27 mouse cellular contexts compared by ENCODE assay signal in the genomic region with DNA sequence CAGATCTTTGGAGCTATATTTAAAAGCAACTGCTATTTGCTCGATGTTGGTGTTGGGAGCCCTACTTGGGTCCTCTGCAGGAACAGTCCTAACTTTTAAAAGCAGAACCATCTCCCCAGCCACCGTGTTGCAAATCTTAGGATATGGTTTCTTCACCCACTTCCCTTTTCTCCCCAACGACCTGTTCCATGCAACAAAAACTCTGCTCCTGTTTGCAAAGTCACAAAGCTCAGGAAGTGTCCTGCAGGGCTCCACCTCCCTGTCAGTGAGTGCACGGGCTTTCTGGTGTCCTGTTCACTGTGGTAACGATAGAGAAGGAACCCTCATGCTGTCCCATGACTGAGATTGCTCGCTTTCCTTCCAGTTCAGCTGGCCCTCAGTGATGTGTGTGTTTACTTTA. TPM values are rescaled to one million over a fixed set of nuclear protein-coding genes. Genes with fewer than 3 reads are reported as not detected.
DNase-seq lines count a peak whose midpoint lies in the region; ATAC-seq and TF ChIP-seq lines count a peak whose summit lies in the region.
"Had no signal": no experiment of that assay in that cellular context is flagged by ENCODE, and none has a peak within 500 bp of the region (broad histone marks: within the 10 kb centered on the region; RNA-seq: fewer than 3 reads in every experiment).

No protein-coding gene starts in this region.

- H3K4me3 ChIP-seq in gastrocnemius, adult 2 months = no peak overlapping the region
- H3K4me3 ChIP-seq: embryonic facial prominence, embryonic 10.5 days; forebrain, embryonic 15.5 days; heart, embryonic 12.5 days; liver, embryonic 13.5 days had no signal

- intact Hi-C loops in gastrocnemius, adult 2 months (cut with DNase I) = no loop called here

- no peak for TF ChIP-seq CTCF in gastrocnemius, adult 2 months (IDR thresholded peaks at IDR 0.05)

- peak; percentile 5 for DNase-seq in lung, postnatal 25 days (ENCODE audit: low spot score)
- DNase-seq in lung, postnatal 10 days = no peak
- peak; percentile 81 for DNase-seq in MEL-GATA-1-ER (ENCODE audit: extremely low read depth, low read depth)
- DNase-seq in yolk sac, embryonic 10.5 days (ENCODE audit: low spot score) = no peak
- DNase-seq in gastrocnemius, adult 2 months = no peak
- DNase-seq in left cerebral cortex, adult 9 months (ENCODE audit: low spot score in 2 of 2) = no peak
- DNase-seq: adrenal gland, postnatal 14 days; cerebellum, adult 9-11 months; gastrocnemius, postnatal 10 days; heart, adult 18-20 months; heart, postnatal 14 days; kidney, adult 2 months; liver, embryonic 13.5 days; right cerebral cortex, postnatal 14 days; thymus, adult 2 months had no signal

- ATAC-seq in megakaryocyte, adult 5-6 weeks (ENCODE audit: poor library complexity, severe bottlenecking) = peak; percentile 92
- ATAC-seq: forebrain, embryonic 15.5 days; inflammation-experienced regulatory T-cells, adult 6 months had no signal

- H3K27ac ChIP-seq in gastrocnemius, adult 2 months = no peak overlapping the region
- H3K27ac ChIP-seq: embryonic facial prominence, embryonic 10.5 days; forebrain, embryonic 15.5 days; hindbrain, embryonic 14.5 days; kidney, postnatal 0 days; liver, embryonic 13.5 days; stomach, postnatal 0 days had no signal

RNA-seq across cellular contexts. Expression of gene Svip, which starts 18.9 kb away (rescaled TPM):
- 27.6 and 27.9 TPM in 2 replicates for total RNA-seq in megakaryocyte, adult 5-6 weeks (2015)
- total RNA-seq in megakaryocyte, adult 5-6 weeks (2017) = 20.8 and 21.8 TPM in 2 replicates
- total RNA-seq in gastrocnemius, adult 2 months (2021) = 10 to 100 TPM; 22.2 to 22.3 TPM

RNA-seq across cellular contexts. Expression of gene 1700015G11Rik, which starts 28.6 kb away (rescaled TPM):
- total RNA-seq in megakaryocyte, adult 5-6 weeks (2015) = not detected in 2 replicates
- not detected in 2 replicates for total RNA-seq in megakaryocyte, adult 5-6 weeks (2017)
- not detected for total RNA-seq in gastrocnemius, adult 2 months (2021)
- total RNA-seq: adrenal gland, postnatal 14 days; gastrocnemius, postnatal 10 days; heart, adult 18-20 months; heart, postnatal 14 days; layer of hippocampus, adult 18-20 months; layer of hippocampus, postnatal 14 days; left cerebral cortex, adult 8-10 months; midbrain, postnatal 0 days had no signal

Comparison
In these comparisons a context has a peak if more than half of its experiments do, and no peak if none do; other contexts are left out.
1. DNase-seq: peak in lung, postnatal 25 days (single experiment) and MEL-GATA-1-ER (single experiment); none in lung, postnatal 10 days (single experiment), yolk sac, embryonic 10.5 days (single experiment), gastrocnemius, adult 2 months (single experiment) and left cerebral cortex, adult 9 months (0 of 2).